Mouse (Mus musculus): ENCODE data around the gene Tbc1d19.

GRCm38 (mm10) chr5:53784818-53785520 is 24.4 kb upstream of the Tbc1d19 start:
- TF ChIP-seq POLR2A (IDR thresholded peaks at IDR 0.05; ENCODE audit: borderline replicate concordance, low read depth, low read length): no peak
- TF ChIP-seq CTCF (IDR thresholded peaks at IDR 0.05; ENCODE audit: low read depth, low read length): no peak
